Mouse (Mus musculus) cerebellum, postnatal 4 days (tissue): ENCODE results near the gene E2f6.

Experiments
- DNase-seq, 2 experiments: peaks; one replicate each; pipeline ENCODE4 v3.0.0; 2022; ENCODE audit warnings: low spot score in 2 of 2, mixed read lengths in 1 of 2

The E2f6 gene

GRCm38 (mm10) chr12:16872926-16873464, 62.2 kb downstream of the E2f6 start:
- no peak for DNase-seq

DNA sequence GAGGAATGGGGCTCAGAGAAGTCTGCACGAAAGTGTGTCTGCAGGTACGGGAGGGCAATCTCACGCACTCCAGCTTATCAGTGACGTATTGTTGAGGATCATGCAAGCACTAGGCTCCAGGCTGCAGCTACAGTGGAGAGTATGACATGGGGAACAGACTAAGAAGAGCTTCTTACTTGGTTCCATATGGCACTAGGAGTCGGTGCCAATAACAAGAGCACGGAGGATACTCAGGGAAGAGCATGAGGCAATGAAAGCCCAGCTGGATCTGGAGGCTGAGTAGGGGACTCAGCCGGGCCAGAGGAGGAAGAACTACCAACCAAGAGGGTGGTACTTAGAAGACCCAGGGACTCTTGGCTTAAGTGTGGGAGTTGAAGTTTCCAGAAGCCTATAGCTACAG, 62.8 kb downstream of the E2f6 start:
- DNase-seq, result no peak

GRCm38 (mm10) chr12:16874086-16874485, 63.3 kb downstream of the E2f6 start:
- DNase-seq, result no peak

DNA sequence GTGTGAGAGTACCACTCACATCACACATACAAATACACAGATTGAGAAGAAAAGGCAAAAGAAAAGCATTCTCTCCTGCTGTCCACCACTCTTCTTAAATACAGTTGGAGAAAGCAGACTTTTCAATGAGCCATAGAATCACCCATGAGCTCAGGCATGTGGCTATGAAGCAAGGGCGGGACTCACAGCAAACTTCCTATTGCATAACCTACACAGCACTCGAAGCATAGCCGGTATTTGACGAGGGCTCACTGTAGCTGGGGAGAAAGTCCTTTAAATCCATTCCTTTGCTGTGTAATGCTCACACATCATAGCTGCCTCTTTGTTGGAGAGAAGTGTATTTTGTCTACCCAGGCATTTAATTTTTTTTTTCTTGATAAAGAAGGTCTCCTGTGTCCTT, 64.5 kb downstream of the E2f6 start:
- DNase-seq, result no peak

DNA sequence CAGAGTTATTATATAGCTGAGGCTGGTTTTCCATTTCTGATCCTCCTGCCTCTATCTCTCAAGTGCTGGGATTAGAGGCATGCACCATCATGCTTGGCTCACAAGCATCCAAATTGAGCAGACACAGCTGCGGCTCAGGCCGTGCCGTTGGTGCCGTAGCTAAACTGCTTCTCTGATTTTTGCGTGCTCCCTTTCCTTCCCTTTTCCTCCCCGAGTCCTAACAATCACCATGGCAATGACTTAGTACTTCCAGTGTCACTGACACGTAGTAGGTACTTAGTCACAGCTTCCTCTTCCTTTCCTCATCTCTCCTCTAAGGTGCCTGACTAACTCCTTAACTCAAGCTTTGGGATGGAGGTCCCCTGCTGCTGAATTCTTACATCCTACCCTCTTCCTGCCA, 64.9 kb downstream of the E2f6 start:
- no peak for DNase-seq

DNA sequence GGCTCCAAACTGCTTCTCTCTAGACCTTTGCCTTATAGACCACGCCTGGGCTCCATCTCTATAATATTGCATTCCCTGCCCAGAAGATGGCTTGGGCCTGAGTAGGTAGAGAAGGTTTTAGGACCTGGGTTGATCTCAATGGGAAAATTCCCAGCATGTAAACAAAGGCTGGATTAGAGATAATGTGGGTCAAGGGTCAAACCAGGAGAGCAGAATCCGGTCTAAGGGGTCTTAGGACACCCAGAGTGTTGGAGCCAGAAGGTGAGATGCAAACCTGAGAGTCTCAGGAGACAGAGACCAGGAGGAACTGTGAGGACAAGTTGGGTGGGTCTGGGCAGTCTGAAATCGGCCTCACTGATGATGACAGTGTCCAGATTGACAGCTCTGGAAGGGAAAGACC, 65.9 kb downstream of the E2f6 start:
- DNase-seq, result no peak

GRCm38 (mm10) chr12:16877141-16877540, 66.4 kb downstream of the E2f6 start:
- no peak for DNase-seq

DNA sequence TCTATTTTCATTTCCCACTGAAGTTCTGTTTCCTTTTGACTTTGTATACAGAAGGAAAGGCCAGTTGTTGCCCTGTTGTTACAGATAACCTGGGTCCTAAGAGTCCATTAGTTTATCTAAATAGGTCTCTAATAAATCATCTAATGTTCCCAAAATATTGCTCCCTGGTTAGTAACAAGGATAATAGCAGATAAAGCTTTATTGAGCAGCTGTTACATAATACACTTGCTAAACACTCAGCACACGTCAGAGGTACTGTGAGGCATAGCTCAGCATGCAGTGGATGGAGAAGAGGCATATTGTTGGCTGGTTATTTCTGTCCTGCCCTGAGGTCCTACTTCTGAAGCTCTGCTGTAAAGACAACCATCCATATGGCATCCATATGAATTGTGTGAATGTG, 66.9 kb downstream of the E2f6 start:
- DNase-seq, result no peak

- DNase-seq, result no peak
Measured at GRCm38 (mm10) chr12:16879369-16879768, 68.6 kb downstream of the E2f6 start.

- no peak for DNase-seq
Measured at GRCm38 (mm10) chr12:16880077-16880476, 69.3 kb downstream of the E2f6 start.

- no peak for DNase-seq
Measured at GRCm38 (mm10) chr12:16882442-16882841, 71.7 kb downstream of the E2f6 start.

DNA sequence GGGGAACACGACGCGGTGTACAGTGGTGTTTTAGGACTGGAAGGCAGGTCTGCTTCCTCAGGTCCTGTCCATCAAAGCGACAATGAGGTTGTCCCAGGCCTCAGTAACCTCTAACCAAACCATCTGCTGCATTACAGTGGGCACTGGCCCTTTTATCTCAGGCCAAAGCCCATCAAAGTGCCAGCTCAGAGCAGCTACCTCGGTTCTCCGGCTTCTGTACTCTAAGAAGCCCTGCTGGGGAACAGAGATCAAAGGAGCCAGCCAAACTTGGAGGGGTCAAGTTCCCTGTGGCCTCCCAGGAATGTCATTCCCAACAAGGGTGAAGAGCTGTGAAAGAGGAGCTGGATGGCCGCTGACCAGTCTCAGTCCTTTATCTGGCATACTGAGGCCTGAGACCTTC, 72.3 kb downstream of the E2f6 start:
- DNase-seq, result no peak

GRCm38 (mm10) chr12:16884534-16884933, 73.8 kb downstream of the E2f6 start:
- DNase-seq, result no peak

DNA sequence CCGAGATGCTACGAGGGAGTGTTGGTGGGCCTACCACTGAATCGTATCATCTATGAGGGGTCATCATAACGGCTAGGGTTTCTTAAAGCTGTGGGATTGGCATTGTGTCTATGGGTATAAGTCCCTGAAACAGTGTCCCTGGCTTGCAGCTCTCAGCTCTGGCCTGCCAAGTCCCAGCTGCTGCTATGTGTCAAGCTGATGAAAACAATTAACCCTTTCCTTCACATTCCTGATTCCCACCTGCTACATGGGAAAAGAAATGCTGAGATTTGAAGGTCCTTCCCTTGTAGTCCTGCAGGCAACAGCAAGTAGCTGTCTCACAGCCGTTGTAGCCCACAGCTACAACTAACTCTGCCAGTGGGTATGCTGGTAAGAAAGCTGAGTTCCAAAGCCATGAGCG, 75.6 kb downstream of the E2f6 start:
- DNase-seq, result no peak
